Mouse (Mus musculus): ENCODE data around the gene Zkscan16.

Zkscan16 gene

DNA sequence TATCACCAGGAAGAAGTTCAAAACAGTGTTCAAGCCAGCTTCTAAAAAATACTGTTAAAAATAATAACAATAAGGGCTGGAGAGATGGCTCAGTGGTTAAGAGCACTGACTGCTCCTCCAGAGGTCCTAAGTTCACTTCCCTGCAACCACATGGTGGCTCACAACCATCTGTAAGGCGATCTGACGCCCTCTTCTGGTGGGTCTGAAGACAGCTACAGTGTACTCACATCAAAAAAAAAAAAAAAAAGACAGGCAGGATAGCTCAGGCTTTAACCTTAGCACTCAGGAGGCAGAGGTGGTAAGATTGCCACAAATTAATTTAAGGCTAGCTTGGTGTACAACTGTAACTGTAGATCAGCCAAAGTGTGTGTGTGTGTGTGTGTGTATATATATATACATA, 57.2 kb downstream of the Zkscan16 start:
- DNase-seq (ENCODE audit: low spot score), result no peak

DNA sequence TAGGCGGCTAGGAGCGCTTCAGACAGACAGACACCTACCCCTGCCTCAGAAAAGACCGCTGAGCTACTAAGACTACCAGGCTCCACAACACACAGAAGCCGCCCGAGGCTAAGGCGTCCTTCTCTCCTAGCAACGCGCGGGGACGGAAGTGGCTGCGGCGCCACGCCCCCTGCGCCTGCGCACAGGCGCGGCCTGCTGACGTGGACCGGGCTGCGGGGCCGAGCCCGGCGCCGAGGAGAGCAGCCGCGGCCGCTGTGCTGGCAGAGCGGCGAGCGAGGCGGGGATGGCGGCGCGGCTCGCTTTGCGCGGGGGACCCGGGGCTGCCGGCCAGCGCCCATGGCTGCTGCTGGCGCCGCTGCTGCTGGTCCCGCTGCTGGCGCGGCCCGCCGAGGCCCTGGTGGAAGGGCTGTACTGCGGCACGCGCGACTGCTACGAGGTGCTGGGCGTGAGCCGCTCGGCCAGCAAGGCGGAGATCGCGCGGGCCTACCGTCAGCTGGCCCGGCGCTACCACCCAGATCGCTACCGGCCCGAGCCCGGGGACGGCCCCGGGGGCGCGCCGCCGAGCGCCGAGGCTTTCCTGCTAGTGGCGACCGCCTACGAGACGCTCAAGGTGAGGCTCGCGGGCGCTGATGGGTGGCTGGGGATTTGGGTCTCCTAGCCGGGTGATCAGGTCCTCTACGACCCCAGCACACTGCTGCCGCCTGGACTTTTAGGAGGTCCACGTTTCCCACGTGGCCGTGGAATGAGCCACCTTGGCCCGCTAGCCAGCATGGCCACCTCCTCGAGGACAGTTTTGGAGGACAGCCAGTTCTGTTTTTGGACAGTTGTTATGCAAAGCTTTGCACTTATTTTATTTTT, 59.7 kb downstream of the Zkscan16 start, which contains the start of gene Gm20503:
Gm20503 (plus strand) TSS at position 263 of the 858 bp plus-strand sequence.
- peak; percentile 67 for DNase-seq (ENCODE audit: low spot score)

DNA sequence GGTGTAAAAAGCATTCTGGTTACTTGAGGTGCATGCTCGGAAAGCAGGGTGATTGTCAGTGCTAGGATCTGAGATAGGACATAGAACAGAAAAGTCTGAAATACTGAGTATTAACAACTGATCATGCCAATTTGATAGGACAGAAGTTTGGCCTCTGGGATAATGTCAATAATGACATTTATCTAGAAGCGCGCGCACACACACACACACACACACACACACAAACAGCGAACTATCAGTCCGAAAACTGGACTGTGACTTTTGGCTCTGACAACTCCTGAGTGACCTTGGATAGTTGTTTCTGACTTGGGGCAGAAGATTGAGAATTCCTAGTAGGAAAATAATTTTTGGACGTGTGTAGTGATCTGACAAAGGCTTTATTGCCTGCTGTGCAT, 60.4 kb downstream of the Zkscan16 start:
- no peak for DNase-seq (ENCODE audit: low spot score)

DNA sequence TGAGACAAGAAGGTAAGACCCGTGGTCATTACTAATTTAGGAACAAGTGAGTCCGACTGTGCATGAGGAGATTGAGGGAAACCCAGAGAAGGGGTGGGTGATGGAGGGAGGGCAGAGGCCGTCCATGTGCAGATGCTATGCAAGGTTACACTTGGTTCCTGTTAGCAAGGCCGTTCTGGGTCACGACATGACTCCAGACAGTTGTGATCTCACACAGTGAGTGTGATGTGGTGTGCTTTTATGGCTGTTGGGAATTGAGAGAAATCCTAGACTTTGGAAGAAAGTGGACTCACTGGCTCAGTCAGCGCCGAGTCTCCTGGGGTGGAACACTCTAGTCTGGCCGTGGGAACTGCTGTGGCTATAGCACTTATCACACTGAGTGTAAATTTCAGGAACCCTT, 62.8 kb downstream of the Zkscan16 start:
- DNase-seq (ENCODE audit: low spot score), result no peak

DNA sequence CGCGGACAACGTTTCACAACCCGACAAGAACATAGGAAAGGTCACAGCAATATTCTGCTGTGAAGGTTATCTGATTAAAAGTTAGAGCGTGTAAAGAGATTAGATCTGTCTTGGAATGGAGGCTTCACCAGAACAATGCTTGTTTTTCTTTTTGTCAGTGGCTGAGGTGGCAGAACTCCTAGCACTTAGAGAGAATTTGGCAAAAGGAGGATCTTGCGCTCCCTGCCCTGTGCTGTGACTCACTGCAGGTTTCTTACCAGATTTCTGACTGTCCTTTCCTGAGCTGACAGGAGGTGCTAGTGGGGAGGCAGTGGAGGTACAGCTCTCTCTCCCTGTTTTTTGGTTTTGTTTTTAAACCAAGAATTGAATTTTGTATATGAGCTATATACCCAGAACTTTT, 63.6 kb downstream of the Zkscan16 start:
- no peak for DNase-seq (ENCODE audit: low spot score)
